Mouse (Mus musculus) liver, embryonic 14.5 days (tissue): ENCODE measurements around the gene Ntf3.

Experiments
- CTCF ChIP-seq: IDR thresholded peaks from 2 replicates; pipeline ENCODE4 v1.5.1; 2016; ENCODE audit warnings: antibody characterized with exemption, low read depth, control low read depth
- EP300 ChIP-seq: IDR thresholded peaks from 2 replicates; pipeline ENCODE4 v1.6.1; 2016; ENCODE audit warnings: antibody characterized with exemption, low read depth

DNA sequence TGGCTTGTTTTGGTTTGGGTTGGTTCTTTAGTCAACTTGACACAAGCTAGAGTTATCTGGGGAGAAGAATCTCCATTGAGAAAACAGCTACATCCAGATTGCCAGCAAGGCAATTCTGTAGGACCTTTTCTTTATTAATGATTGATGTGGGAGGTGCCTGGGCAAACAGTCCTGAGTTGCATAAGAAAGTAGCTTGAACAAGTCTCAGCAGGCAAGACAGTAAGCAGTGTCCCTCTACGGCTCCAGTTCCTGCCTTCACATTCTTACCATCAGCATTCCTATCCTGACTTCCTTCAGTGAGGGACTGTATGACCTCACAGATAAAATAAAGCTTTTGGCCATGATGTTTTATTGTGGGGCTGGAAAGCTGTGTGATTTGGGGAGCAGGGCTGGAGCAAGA lies 48.5 kb downstream of the Ntf3 start:
- TF ChIP-seq CTCF = no peak
- TF ChIP-seq EP300 = no peak
